Mouse (Mus musculus): ENCODE measurements around the gene Gstm7. TPM values are rescaled to one million over a fixed set of nuclear protein-coding genes. Genes with fewer than 3 reads are reported as not detected.
"Not testable (repeated sequence)": the region's sequence is repeated elsewhere in the genome, so short reads cannot be mapped to it uniquely, and the experiment has no call there.

The Gstm7 gene
- polyA plus RNA-seq (2015; fragmentation: Nextera tagmentation; extraction: Ambion mirVana) = 5.6 and 6.5 TPM in 2 replicates

DNA sequence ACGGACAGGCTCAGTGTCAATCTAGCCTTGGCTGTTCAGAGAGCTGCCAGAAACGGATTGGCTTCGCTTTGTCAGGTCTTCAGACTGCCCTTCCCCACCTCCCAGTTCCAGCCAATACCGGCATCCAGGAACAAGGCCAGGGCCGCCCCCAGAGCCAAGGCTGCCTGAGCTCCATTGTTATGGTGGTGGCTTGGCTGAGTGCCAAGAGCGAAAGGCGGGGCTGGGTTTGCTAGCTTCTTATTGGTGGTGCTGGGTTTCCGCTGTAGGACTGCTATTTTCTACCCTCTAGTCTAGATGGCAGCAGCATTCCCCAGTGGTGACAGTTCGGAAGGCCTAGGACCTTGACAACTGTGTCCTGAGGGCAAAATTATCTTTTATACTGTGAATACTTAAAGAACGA, at the start of gene Gstm7:
TSS of gene Gstm7 (minus strand) at position 148 of the 400 bp plus-strand sequence.
- Histone ChIP-seq H3K4me3 (ENCODE audit: low read depth, low read length) (peak within 1 kb of the TSS; percentile 27), H3K9ac (replicated peaks; ENCODE audit: low read depth) (no peak within 1 kb of the TSS), H3K9me3 (ENCODE audit: low read length) (no peaks in the 10 kb centered on the region), H3K27ac (ENCODE audit: low read length) (peak within 1 kb of the TSS; percentile 43; the same call in 1 of the 2 replicates), H3K4me2 (replicated peaks; ENCODE audit: low read depth, low read length) (peak within 1 kb of the TSS; percentile 48), H3K36me3 (ENCODE audit: insufficient read depth, low read length) (no peaks in the 10 kb centered on the region), H3K4me1 (ENCODE audit: insufficient read depth, low read depth, low read length) (peaks cover 3% of the 10 kb centered on the region; the same call in 1 of the 2 replicates), H3K27me3 (replicated peaks; ENCODE audit: insufficient read depth, low read length) (no peaks in the 10 kb centered on the region)
- ATAC-seq (peak; percentile 95), DNase-seq (ENCODE audit: low spot score) (peak; percentile 96)
- 2% methylated on average over 10 of the region's 10 CpGs for WGBS
- TF ChIP-seq EP300 (IDR thresholded peaks at IDR 0.05) (peak; percentile 72; the same call in 1 of the 2 replicates), CTCF (IDR thresholded peaks at IDR 0.05) (peak; percentile 64)

DNA sequence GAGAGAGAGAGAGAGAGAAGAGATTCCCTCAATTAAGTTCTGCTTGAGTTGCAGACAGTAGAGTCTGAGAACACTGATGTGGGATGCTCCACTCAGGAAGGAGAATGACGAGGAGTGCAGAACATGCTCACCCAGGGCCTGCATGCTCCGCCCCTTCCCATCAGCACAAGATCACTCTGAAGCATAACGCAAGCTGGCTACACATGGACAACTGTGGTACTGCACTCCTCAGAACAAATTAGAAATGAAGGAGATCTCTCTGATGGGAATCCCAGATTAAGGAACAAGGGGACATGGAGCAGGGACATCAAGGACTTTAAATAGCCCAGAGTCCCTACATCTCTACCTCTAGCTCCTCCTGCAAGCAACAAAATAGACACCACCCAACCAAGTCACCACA, 49.6 kb upstream of the Gstm7 start:
- 67% methylated on average over 3 of the region's 3 CpGs for WGBS
- TF ChIP-seq EP300 (IDR thresholded peaks at IDR 0.05) (no peak), CTCF (IDR thresholded peaks at IDR 0.05) (no peak)
- ATAC-seq = no peak

DNA sequence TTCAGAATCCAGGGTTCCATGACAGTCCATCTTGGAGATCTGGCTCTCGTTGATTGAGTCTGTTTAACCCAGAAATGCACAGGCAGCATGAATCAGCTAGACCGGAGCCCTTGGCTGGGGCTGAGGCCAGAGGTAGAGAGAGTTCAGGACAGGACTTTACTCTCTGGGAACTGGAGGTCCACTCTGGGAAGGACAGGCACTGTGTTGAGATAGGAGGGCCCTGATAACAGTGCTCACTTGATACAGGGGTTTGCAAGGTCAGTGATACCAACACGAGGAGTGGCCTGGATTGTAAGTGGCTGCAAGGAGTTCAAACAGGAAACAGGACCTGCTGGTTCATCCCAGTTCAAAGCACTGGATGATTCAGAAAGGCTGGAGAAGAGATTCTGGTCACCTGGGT, 46.1 kb upstream of the Gstm7 start:
- 56% methylated on average over 3 of the region's 3 CpGs for WGBS
- Histone ChIP-seq H3K27ac (ENCODE audit: low read length) (no peak overlapping the region), H3K4me3 (ENCODE audit: low read depth, low read length) (no peak overlapping the region), H3K9ac (replicated peaks; ENCODE audit: low read depth) (no peak overlapping the region), H3K4me2 (replicated peaks; ENCODE audit: low read depth, low read length) (no peak overlapping the region), H3K4me1 (ENCODE audit: insufficient read depth, low read depth, low read length) (no peaks in the 10 kb centered on the region), H3K9me3 (ENCODE audit: low read length) (no peaks in the 10 kb centered on the region), H3K27me3 (replicated peaks; ENCODE audit: insufficient read depth, low read length) (no peaks in the 10 kb centered on the region), H3K36me3 (ENCODE audit: insufficient read depth, low read length) (no peaks in the 10 kb centered on the region)
- ATAC-seq (no peak), DNase-seq (ENCODE audit: low spot score) (no peak)
- TF ChIP-seq CTCF (IDR thresholded peaks at IDR 0.05) (no peak), EP300 (IDR thresholded peaks at IDR 0.05) (no peak)

More for the DNA sequence above, 49.6 kb upstream of the Gstm7 start:
- Histone ChIP-seq H3K4me2 (replicated peaks; ENCODE audit: low read depth, low read length) (no peak overlapping the region), H3K9ac (replicated peaks; ENCODE audit: low read depth) (no peak overlapping the region), H3K27ac (ENCODE audit: low read length) (no peak overlapping the region), H3K36me3 (ENCODE audit: insufficient read depth, low read length) (no peaks in the 10 kb centered on the region), H3K9me3 (ENCODE audit: low read length) (no peaks in the 10 kb centered on the region), H3K4me1 (ENCODE audit: insufficient read depth, low read depth, low read length) (no peaks in the 10 kb centered on the region), H3K27me3 (replicated peaks; ENCODE audit: insufficient read depth, low read length) (no peaks in the 10 kb centered on the region), H3K4me3 (ENCODE audit: low read depth, low read length) (no peak overlapping the region)
- no peak for DNase-seq (ENCODE audit: low spot score)

DNA sequence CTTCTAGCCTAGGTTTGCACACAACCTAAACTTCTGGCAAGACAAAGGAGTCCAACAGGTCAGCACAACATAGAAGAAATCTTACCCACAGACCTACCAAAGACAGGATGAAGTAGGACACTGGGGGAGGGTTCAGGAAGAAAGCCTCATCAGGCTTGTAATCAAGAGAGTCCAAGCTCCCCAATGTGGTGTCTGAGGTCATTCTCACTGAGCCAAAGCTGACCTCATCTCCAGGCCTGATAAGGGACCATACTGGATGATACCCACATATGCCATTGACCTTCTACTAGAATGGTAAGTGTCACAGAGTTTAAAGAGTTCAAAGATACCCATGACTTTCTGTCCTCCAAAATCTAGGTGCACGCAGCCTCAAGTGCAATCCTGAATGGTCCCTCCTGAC, 42.6 kb upstream of the Gstm7 start:
- no peaks in the 10 kb centered on the region for H3K9me3 ChIP-seq (ENCODE audit: low read length)
- no peak for ATAC-seq

DNA sequence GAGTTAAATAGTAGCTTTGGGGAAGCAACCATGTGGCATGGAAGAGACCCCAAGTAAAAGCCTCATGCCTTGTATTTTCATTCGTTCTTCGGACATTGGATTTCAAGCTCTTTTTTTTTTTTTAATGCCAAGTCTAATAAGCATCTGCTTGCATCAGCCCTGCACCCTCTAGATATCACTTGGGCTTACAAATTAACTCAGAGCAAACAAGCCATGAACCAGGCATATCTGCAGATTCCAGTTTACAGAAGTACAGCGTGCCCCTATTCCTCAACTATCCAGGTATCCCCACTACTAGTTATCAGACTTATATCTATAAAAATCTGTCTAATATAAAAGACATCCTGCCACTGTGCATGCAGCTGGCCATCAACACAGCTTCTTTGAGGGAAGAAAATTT, 40.5 kb upstream of the Gstm7 start:
- WGBS = 63% methylated on average over 3 of the region's 3 CpGs
- no peaks in the 10 kb centered on the region for H3K27me3 ChIP-seq (replicated peaks; ENCODE audit: insufficient read depth, low read length)
- no peaks in the 10 kb centered on the region for H3K9me3 ChIP-seq (ENCODE audit: low read length)
- no peaks in the 10 kb centered on the region for H3K4me1 ChIP-seq (ENCODE audit: insufficient read depth, low read depth, low read length)
- no peak overlapping the region for H3K27ac ChIP-seq (ENCODE audit: low read length)
- DNase-seq (ENCODE audit: low spot score) = no peak
- no peak overlapping the region for H3K9ac ChIP-seq (replicated peaks; ENCODE audit: low read depth)
- no peaks in the 10 kb centered on the region for H3K36me3 ChIP-seq (ENCODE audit: insufficient read depth, low read length)
- TF ChIP-seq CTCF (IDR thresholded peaks at IDR 0.05) (no peak), EP300 (IDR thresholded peaks at IDR 0.05) (no peak)
- H3K4me3 ChIP-seq (ENCODE audit: low read depth, low read length) = no peak overlapping the region
- no peak overlapping the region for H3K4me2 ChIP-seq (replicated peaks; ENCODE audit: low read depth, low read length)
- no peak for ATAC-seq

More for the DNA sequence above, 42.6 kb upstream of the Gstm7 start:
- Histone ChIP-seq H3K27me3 (replicated peaks; ENCODE audit: insufficient read depth, low read length) (no peaks in the 10 kb centered on the region), H3K4me1 (ENCODE audit: insufficient read depth, low read depth, low read length) (no peaks in the 10 kb centered on the region), H3K36me3 (ENCODE audit: insufficient read depth, low read length) (no peaks in the 10 kb centered on the region), H3K4me3 (ENCODE audit: low read depth, low read length) (no peak overlapping the region), H3K27ac (ENCODE audit: low read length) (no peak overlapping the region), H3K4me2 (replicated peaks; ENCODE audit: low read depth, low read length) (no peak overlapping the region), H3K9ac (replicated peaks; ENCODE audit: low read depth) (no peak overlapping the region)
- WGBS = 90% methylated on average over 1 of the region's 1 CpGs
- DNase-seq (ENCODE audit: low spot score) = no peak
- TF ChIP-seq EP300 (IDR thresholded peaks at IDR 0.05) = no peak
- no peak for TF ChIP-seq CTCF (IDR thresholded peaks at IDR 0.05)

DNA sequence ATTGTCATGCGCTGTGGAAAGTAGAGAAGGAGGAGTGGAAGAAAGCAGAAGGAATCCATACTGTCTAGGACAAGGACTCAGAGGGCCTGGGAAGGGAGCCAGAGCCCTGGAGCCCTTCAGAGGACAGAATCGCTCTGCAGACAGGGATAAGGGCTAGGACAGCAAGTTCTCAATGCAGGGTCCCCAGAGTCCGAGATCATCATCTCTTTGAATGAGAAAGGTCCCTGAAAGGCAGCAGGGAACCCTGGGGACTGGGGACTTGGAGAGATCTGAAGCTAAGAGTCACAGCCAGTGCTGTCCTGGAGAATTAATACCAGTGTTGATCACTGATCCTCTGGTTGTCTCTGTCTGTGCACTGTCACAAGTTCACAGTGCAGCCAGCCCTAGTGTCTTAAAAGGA, 39.5 kb upstream of the Gstm7 start:
- not testable (repeated sequence) for H3K4me2 ChIP-seq (replicated peaks; ENCODE audit: low read depth, low read length); DNase-seq (ENCODE audit: low spot score); H3K27me3 ChIP-seq (replicated peaks; ENCODE audit: insufficient read depth, low read length); H3K27ac ChIP-seq (ENCODE audit: low read length); H3K9me3 ChIP-seq (ENCODE audit: low read length); H3K4me1 ChIP-seq (ENCODE audit: insufficient read depth, low read depth, low read length); H3K36me3 ChIP-seq (ENCODE audit: insufficient read depth, low read length); H3K4me3 ChIP-seq (ENCODE audit: low read depth, low read length); H3K9ac ChIP-seq (replicated peaks; ENCODE audit: low read depth); ATAC-seq
- WGBS = 47% methylated on average over 3 of the region's 3 CpGs

Data from lung, postnatal 0 days (tissue).